Mouse (Mus musculus) inflammation-experienced regulatory T-cells, adult 6 months (primary cell): ENCODE data around the gene Dyrk3. TPM values are rescaled to one million over a fixed set of nuclear protein-coding genes. Genes with fewer than 3 reads are reported as not detected.
"Not testable (repeated sequence)": the region's sequence is repeated elsewhere in the genome, so short reads cannot be mapped to it uniquely, and the experiment has no call there.

Experiments
- ATAC-seq: one replicate; pipeline ENCODE4 v1.8.0; 2017
- polyA plus RNA-seq, 3 experiments: library from polyadenylated mRNA; unstranded; fragments of 100-300 nt; shearing (Covaris generic); gene quantifications; one replicate each; pipeline ENCODE4 v1.2.1; 2017

The Dyrk3 gene
- polyA plus RNA-seq, 3 experiments from 2014 or later = 0.26 TPM; not detected in 2

- peak; percentile 25 for ATAC-seq
Observed at GRCm38 (mm10) chr1:131155456-131155855, 17.3 kb upstream of the Dyrk3 start.

- ATAC-seq = peak; percentile 100
Observed at GRCm38 (mm10) chr1:131153018-131153629, 15.0 kb upstream of the Dyrk3 start, which contains the start of gene Eif2d. TSS of gene Eif2d (plus strand) at chr1:131153181.

GRCm38 (mm10) chr1:131149496-131149895 lies 11.4 kb upstream of the Dyrk3 start:
- ATAC-seq = no peak

GRCm38 (mm10) chr1:131146181-131146614 lies 8.1 kb upstream of the Dyrk3 start:
- no peak for ATAC-seq

GRCm38 (mm10) chr1:131145222-131145621 lies 7.1 kb upstream of the Dyrk3 start:
- ATAC-seq = not testable (repeated sequence)

- no peak for ATAC-seq
Observed at GRCm38 (mm10) chr1:131142472-131142871, 4.3 kb upstream of the Dyrk3 start.

GRCm38 (mm10) chr1:131141449-131141848 lies 3.3 kb upstream of the Dyrk3 start:
- no peak for ATAC-seq

- ATAC-seq = no peak
Observed at GRCm38 (mm10) chr1:131139102-131140095, 1.3 kb upstream of the Dyrk3 start.

GRCm38 (mm10) chr1:131137717-131138118 lies 422 bp downstream of the Dyrk3 start:
- peak; percentile 32 for ATAC-seq

GRCm38 (mm10) chr1:131137111-131137510 lies 1.0 kb downstream of the Dyrk3 start:
- no peak for ATAC-seq

- ATAC-seq = no peak
Observed at GRCm38 (mm10) chr1:131135960-131136629, 2.0 kb downstream of the Dyrk3 start.

- no peak for ATAC-seq
Observed at GRCm38 (mm10) chr1:131134942-131135522, 3.1 kb downstream of the Dyrk3 start.

- ATAC-seq = no peak
Observed at GRCm38 (mm10) chr1:131134231-131134630, 3.9 kb downstream of the Dyrk3 start.

- ATAC-seq = no peak
Observed at GRCm38 (mm10) chr1:131125987-131126744, 12.0 kb downstream of the Dyrk3 start.

GRCm38 (mm10) chr1:131123522-131124265 lies 14.4 kb downstream of the Dyrk3 start:
- ATAC-seq = no peak

- ATAC-seq = no peak
Observed at GRCm38 (mm10) chr1:131121987-131122386, 16.2 kb downstream of the Dyrk3 start.

- peak; percentile 58 for ATAC-seq
Observed at GRCm38 (mm10) chr1:131119026-131119425, 19.1 kb downstream of the Dyrk3 start.

GRCm38 (mm10) chr1:131118530-131118929 lies 19.6 kb downstream of the Dyrk3 start:
- ATAC-seq = no peak

GRCm38 (mm10) chr1:131116430-131117011 lies 21.6 kb downstream of the Dyrk3 start:
- ATAC-seq = no peak

- ATAC-seq = peak; percentile 76
Observed at GRCm38 (mm10) chr1:131115932-131116331, 22.2 kb downstream of the Dyrk3 start.

- no peak for ATAC-seq
Observed at GRCm38 (mm10) chr1:131112576-131112975, 25.6 kb downstream of the Dyrk3 start.
